Mouse (Mus musculus) kidney, embryonic 14.5 days (tissue): ENCODE measurements around the gene Aqp11. TPM values are rescaled to one million over a fixed set of nuclear protein-coding genes. Genes with fewer than 3 reads are reported as not detected.

Source experiments
- ATAC-seq: fragments of 200-750 bp; cut with Nextera tagmentation; 2 replicates; pipeline ENCODE4 v1.8.0; 2017; ENCODE audit warnings: moderate number of reproducible peaks, mild to moderate bottlenecking, moderate TSS enrichment, moderate library complexity; ENCODE audit not compliant: low FRiP score, low TSS enrichment
- H3K27ac ChIP-seq: fragments of 300-500 bp; sonication (generic); 2 replicates; pipeline ENCODE4 v1.5.1; 2014; ENCODE audit warnings: low read depth, mild to moderate bottlenecking, low read length, moderate library complexity, mixed read lengths
- H3K27me3 ChIP-seq: fragments of 300-500 bp; sonication (generic); 2 replicates; pipeline ENCODE4 v1.6.1; 2014; ENCODE audit warnings: mild to moderate bottlenecking, low read length; ENCODE audit not compliant: control insufficient read depth, insufficient read depth
- H3K36me3 ChIP-seq: fragments of 300-500 bp; sonication (generic); 2 replicates; pipeline ENCODE4 v1.6.1; 2014; ENCODE audit warnings: low read length, mixed read lengths; ENCODE audit not compliant: control insufficient read depth, insufficient read depth
- H3K4me1 ChIP-seq: fragments of 300-500 bp; sonication (generic); 2 replicates; pipeline ENCODE4 v1.6.1; 2014; ENCODE audit warnings: low read length, mixed read lengths; ENCODE audit not compliant: control insufficient read depth, insufficient read depth
- H3K4me2 ChIP-seq: fragments of 300-500 bp; sonication (generic); replicated peaks from 2 replicates; pipeline ENCODE4 v1.6.1; 2014; ENCODE audit warnings: low read depth, mild to moderate bottlenecking, low read length
- H3K4me3 ChIP-seq: fragments of 300-500 bp; sonication (generic); 2 replicates; pipeline ENCODE4 v1.5.1; 2014; ENCODE audit warnings: mild to moderate bottlenecking, low read length
- H3K9ac ChIP-seq: fragments of 300-500 bp; sonication (generic); 2 replicates; pipeline ENCODE4 v1.6.1; 2014; ENCODE audit warnings: low read depth, mild to moderate bottlenecking, low read length, moderate library complexity
- H3K9me3 ChIP-seq: fragments of 300-500 bp; sonication (generic); 2 replicates; pipeline ENCODE4 v1.6.1; 2016; ENCODE audit warnings: low read length; ENCODE audit not compliant: control insufficient read depth
- WGBS: fragments of 180-500 bp; shearing (Covaris S2); extraction: QIAGEN DNeasy Blood & Tissue Kit; methylation state at CpG from one replicate; pipeline ENCODE4 v1.1.7; 2014; 5-methylcytosine and 5-hydroxymethylcytosine counted together
- polyA plus RNA-seq: library from polyadenylated mRNA; unstranded; fragments of >200 nt; fragmentation: Nextera tagmentation; extraction: Ambion mirVana; gene quantifications from 2 replicates; pipeline ENCODE4 v1.2.1, GENCODE M21; 2014

Aqp11 gene
- polyA plus RNA-seq, 1 experiment from 2014 or later: 12.3 TPM

GRCm38 (mm10) chr7:97769020-97769419, 30.9 kb upstream of the Aqp11 start:
- Histone ChIP-seq H3K4me1 (no peaks in the 10 kb centered on the region), H3K27ac (no peak overlapping the region), H3K9ac (no peak overlapping the region), H3K4me2 (no peak overlapping the region), H3K9me3 (no peaks in the 10 kb centered on the region), H3K4me3 (no peak overlapping the region), H3K36me3 (no peaks in the 10 kb centered on the region), H3K27me3 (no peaks in the 10 kb centered on the region)
- 78% methylated on average over 4 of the region's 4 CpGs for WGBS
- no peak for ATAC-seq

GRCm38 (mm10) chr7:97767841-97768240, 29.8 kb upstream of the Aqp11 start:
- no peak overlapping the region for H3K27ac ChIP-seq
- WGBS: 81% methylated on average over 8 of the region's 8 CpGs
- no peak overlapping the region for H3K4me3 ChIP-seq
- H3K9ac ChIP-seq: no peak overlapping the region
- no peaks in the 10 kb centered on the region for H3K36me3 ChIP-seq
- no peaks in the 10 kb centered on the region for H3K4me1 ChIP-seq
- H3K27me3 ChIP-seq: no peaks in the 10 kb centered on the region
- no peak overlapping the region for H3K4me2 ChIP-seq
- no peak for ATAC-seq
- no peaks in the 10 kb centered on the region for H3K9me3 ChIP-seq

GRCm38 (mm10) chr7:97766406-97767166, 28.5 kb upstream of the Aqp11 start:
- no peaks in the 10 kb centered on the region for H3K27me3 ChIP-seq
- H3K27ac ChIP-seq: no peak overlapping the region
- no peak overlapping the region for H3K4me3 ChIP-seq
- no peaks in the 10 kb centered on the region for H3K4me1 ChIP-seq
- 69% methylated on average over 9 of the region's 9 CpGs for WGBS
- no peaks in the 10 kb centered on the region for H3K9me3 ChIP-seq
- no peak for ATAC-seq
- H3K36me3 ChIP-seq: no peaks in the 10 kb centered on the region
- H3K4me2 ChIP-seq: no peak overlapping the region
- H3K9ac ChIP-seq: no peak overlapping the region

- H3K4me1 ChIP-seq: no peaks in the 10 kb centered on the region
- 86% methylated on average over 5 of the region's 5 CpGs for WGBS
- no peaks in the 10 kb centered on the region for H3K9me3 ChIP-seq
- H3K4me2 ChIP-seq: no peak overlapping the region
- no peak for ATAC-seq
- no peaks in the 10 kb centered on the region for H3K36me3 ChIP-seq
- no peaks in the 10 kb centered on the region for H3K27me3 ChIP-seq
- H3K27ac ChIP-seq: no peak overlapping the region
- no peak overlapping the region for H3K9ac ChIP-seq
- no peak overlapping the region for H3K4me3 ChIP-seq
Measured at GRCm38 (mm10) chr7:97765963-97766347, 27.9 kb upstream of the Aqp11 start.

GRCm38 (mm10) chr7:97765181-97765962, 27.3 kb upstream of the Aqp11 start:
- H3K4me1 ChIP-seq: no peaks in the 10 kb centered on the region
- H3K4me2 ChIP-seq: no peak overlapping the region
- no peak overlapping the region for H3K4me3 ChIP-seq
- no peak overlapping the region for H3K9ac ChIP-seq
- ATAC-seq: no peak
- no peaks in the 10 kb centered on the region for H3K9me3 ChIP-seq
- H3K27ac ChIP-seq: no peak overlapping the region
- H3K36me3 ChIP-seq: no peaks in the 10 kb centered on the region
- WGBS: 91% methylated on average over 21 of the region's 21 CpGs
- no peaks in the 10 kb centered on the region for H3K27me3 ChIP-seq

GRCm38 (mm10) chr7:97764591-97764990, 26.5 kb upstream of the Aqp11 start:
- no peaks in the 10 kb centered on the region for H3K4me1 ChIP-seq
- ATAC-seq: no peak
- H3K27me3 ChIP-seq: no peaks in the 10 kb centered on the region
- WGBS: 70% methylated on average over 11 of the region's 11 CpGs
- H3K9ac ChIP-seq: no peak overlapping the region
- H3K9me3 ChIP-seq: no peaks in the 10 kb centered on the region
- no peak overlapping the region for H3K27ac ChIP-seq
- H3K36me3 ChIP-seq: no peaks in the 10 kb centered on the region
- H3K4me2 ChIP-seq: no peak overlapping the region
- H3K4me3 ChIP-seq: no peak overlapping the region

GRCm38 (mm10) chr7:97756967-97757881, 19.1 kb upstream of the Aqp11 start:
- Histone ChIP-seq H3K27ac (no peak overlapping the region), H3K36me3 (no peaks in the 10 kb centered on the region), H3K4me2 (no peak overlapping the region), H3K4me1 (no peaks in the 10 kb centered on the region), H3K4me3 (no peak overlapping the region), H3K9ac (no peak overlapping the region), H3K9me3 (no peaks in the 10 kb centered on the region), H3K27me3 (no peaks in the 10 kb centered on the region)
- WGBS: 71% methylated on average over 18 of the region's 18 CpGs
- no peak for ATAC-seq

GRCm38 (mm10) chr7:97749207-97750190, 11.4 kb upstream of the Aqp11 start:
- Histone ChIP-seq H3K27ac (no peak overlapping the region), H3K36me3 (no peaks in the 10 kb centered on the region)
- 33% methylated on average over 19 of the region's 19 CpGs for WGBS

More at GRCm38 (mm10) chr7:97749207-97750190, 11.4 kb upstream of the Aqp11 start:
- no peak overlapping the region; the same call in 1 of the 2 replicates for H3K4me3 ChIP-seq
- H3K27me3 ChIP-seq: no peaks in the 10 kb centered on the region
- no peak overlapping the region; the same call in 1 of the 2 replicates for H3K9ac ChIP-seq
- no peaks in the 10 kb centered on the region for H3K9me3 ChIP-seq
- ATAC-seq: peak; percentile 24
- H3K4me2 ChIP-seq: peak overlapping the region; percentile 31
- no peaks in the 10 kb centered on the region for H3K4me1 ChIP-seq
